Mouse (Mus musculus): ENCODE measurements around the gene Cntn1. TPM values are rescaled to one million over a fixed set of nuclear protein-coding genes. Genes with fewer than 3 reads are reported as not detected.

Cntn1 gene
- polyA plus RNA-seq, 2 experiments from 2014 or later, result 0.29 TPM; not detected in 1

- no peak for ATAC-seq
Measured at GRCm38 (mm10) chr15:92141972-92142371, 91.0 kb downstream of the Cntn1 start.

GRCm38 (mm10) chr15:92154921-92155320 lies 104.0 kb downstream of the Cntn1 start:
- no peak for ATAC-seq

GRCm38 (mm10) chr15:92160855-92161162 lies 109.8 kb downstream of the Cntn1 start:
- ATAC-seq, result no peak

- ATAC-seq, result no peak
Measured at GRCm38 (mm10) chr15:92161163-92162025, 110.4 kb downstream of the Cntn1 start.

GRCm38 (mm10) chr15:92162835-92163234 lies 111.9 kb downstream of the Cntn1 start:
- ATAC-seq, result no peak

- no peak for ATAC-seq
Measured at GRCm38 (mm10) chr15:92164127-92164526, 113.2 kb downstream of the Cntn1 start.

GRCm38 (mm10) chr15:92166266-92166665 lies 115.3 kb downstream of the Cntn1 start:
- no peak for ATAC-seq

- no peak for ATAC-seq
Measured at GRCm38 (mm10) chr15:92175739-92176138, 124.8 kb downstream of the Cntn1 start.

GRCm38 (mm10) chr15:92177413-92177812 lies 126.4 kb downstream of the Cntn1 start:
- no peak for ATAC-seq

- ATAC-seq, result no peak
Measured at GRCm38 (mm10) chr15:92185484-92185883, 134.5 kb downstream of the Cntn1 start.

GRCm38 (mm10) chr15:92190000-92190399 lies 139.0 kb downstream of the Cntn1 start:
- no peak for ATAC-seq

- ATAC-seq, result no peak
Measured at GRCm38 (mm10) chr15:92200326-92200985, 149.5 kb downstream of the Cntn1 start.

- ATAC-seq, result no peak
Measured at GRCm38 (mm10) chr15:92206695-92207094, 155.7 kb downstream of the Cntn1 start.

- no peak for ATAC-seq
Measured at GRCm38 (mm10) chr15:92209778-92210177, 158.8 kb downstream of the Cntn1 start.

GRCm38 (mm10) chr15:92210486-92211235 lies 159.7 kb downstream of the Cntn1 start:
- ATAC-seq, result no peak

- ATAC-seq, result no peak
Measured at GRCm38 (mm10) chr15:92215841-92216240, 164.9 kb downstream of the Cntn1 start.

- no peak for ATAC-seq
Measured at GRCm38 (mm10) chr15:92221446-92221845, 170.5 kb downstream of the Cntn1 start.

- no peak for ATAC-seq
Measured at GRCm38 (mm10) chr15:92231386-92231785, 180.4 kb downstream of the Cntn1 start.

- no peak for ATAC-seq
Measured at GRCm38 (mm10) chr15:92235836-92236235, 184.9 kb downstream of the Cntn1 start.

GRCm38 (mm10) chr15:92264980-92265707 lies 214.2 kb downstream of the Cntn1 start:
- no peak for ATAC-seq

- ATAC-seq, result no peak
Measured at GRCm38 (mm10) chr15:92268341-92268740, 217.4 kb downstream of the Cntn1 start.

- ATAC-seq, result no peak
Measured at GRCm38 (mm10) chr15:92268741-92269322, 217.9 kb downstream of the Cntn1 start.

Measured in activated CD4-positive, CD25-positive, alpha-beta regulatory T cell, adult 4 months (primary cell).